ENCODE assay signal across 10 mouse cellular contexts in genomic region chr4:143248050-143248449, GRCm38 (mm10). TPM values are rescaled to one million over a fixed set of nuclear protein-coding genes. Genes with fewer than 3 reads are reported as not detected.
DNase-seq lines count a peak whose midpoint lies in the region; ATAC-seq and TF ChIP-seq lines count a peak whose summit lies in the region.
"Had no signal": no experiment of that assay in that cellular context is flagged by ENCODE, and none has a peak within 500 bp of the region (broad histone marks: within the 10 kb centered on the region; RNA-seq: fewer than 3 reads in every experiment).

No protein-coding gene starts in this region.

- DNase-seq in heart, postnatal 0 days (ENCODE audit: low spot score), result no peak
- no peak for DNase-seq in heart, adult 18-20 months
- DNase-seq in retina, embryonic 14.5 days (ENCODE audit: low spot score), result peak; percentile 28
- no peak for DNase-seq in retina, postnatal 1 day
- DNase-seq in thymus, postnatal 36 days, result peak; percentile 18 to 27
- no peak for DNase-seq in embryo, embryonic 9.5 days (ENCODE audit: extremely low spot score)
- DNase-seq in adrenal gland, adult 2 months, result no peak

- no peaks in the 10 kb centered on the region for H3K9me3 ChIP-seq in heart, postnatal 0 days (replicated peaks; ENCODE audit: control insufficient read depth, low read length)
- H3K9me3 ChIP-seq: embryonic facial prominence, embryonic 12.5 days had no signal

- no peak for TF ChIP-seq EP300 in heart, postnatal 0 days (IDR thresholded peaks at IDR 0.05; ENCODE audit: low read depth)

- no peak for ATAC-seq in heart, postnatal 0 days (ENCODE audit: insufficient read depth, low read depth)
- peak; percentile 75 for ATAC-seq in granulocyte monocyte progenitor cell, adult 5-6 weeks (replicated peaks; ENCODE audit: poor library complexity, severe bottlenecking)

- 78% methylated on average over 5 of the region's 5 CpGs for WGBS in heart, postnatal 0 days

- H3K4me3 ChIP-seq in heart, postnatal 0 days (ENCODE audit: low read depth, low read length), result no peak overlapping the region
- H3K4me3 ChIP-seq: embryonic facial prominence, embryonic 12.5 days; heart, embryonic 12.5 days had no signal

- H3K4me1 ChIP-seq in heart, postnatal 0 days (ENCODE audit: control insufficient read depth, insufficient read depth), result no peaks in the 10 kb centered on the region
- H3K4me1 ChIP-seq: embryonic facial prominence, embryonic 12.5 days had no signal

- no peaks in the 10 kb centered on the region for H3K36me3 ChIP-seq in heart, postnatal 0 days (replicated peaks; ENCODE audit: control insufficient read depth, insufficient read depth, low read length)
- H3K36me3 ChIP-seq: embryonic facial prominence, embryonic 12.5 days; heart, embryonic 12.5 days had no signal

- H3K27ac ChIP-seq in heart, postnatal 0 days (ENCODE audit: low read depth), result no peak overlapping the region
- H3K27ac ChIP-seq: embryonic facial prominence, embryonic 12.5 days had no signal

- peak; percentile 27; the same call in 1 of the 2 replicates for TF ChIP-seq CTCF in heart, postnatal 0 days (IDR thresholded peaks at IDR 0.05; ENCODE audit: low read depth)

- H3K9ac ChIP-seq in heart, postnatal 0 days (replicated peaks; ENCODE audit: low read depth, low read length), result no peak overlapping the region
- H3K9ac ChIP-seq: embryonic facial prominence, embryonic 12.5 days; heart, embryonic 12.5 days had no signal

- H3K27me3 ChIP-seq in heart, postnatal 0 days (ENCODE audit: control insufficient read depth, insufficient read depth, low read length), result no peaks in the 10 kb centered on the region
- H3K27me3 ChIP-seq: embryonic facial prominence, embryonic 12.5 days; heart, embryonic 12.5 days had no signal

- no peak overlapping the region for H3K4me2 ChIP-seq in heart, postnatal 0 days (ENCODE audit: low read depth, low read length)
- H3K4me2 ChIP-seq: embryonic facial prominence, embryonic 12.5 days; heart, embryonic 12.5 days had no signal

RNA-seq across cellular contexts. Expression of gene Prdm2, which starts 35.3 kb away (rescaled TPM):
- 5.5 and 5.7 TPM in 2 replicates for total RNA-seq in heart, postnatal 0 days (2014; rRNA removed; ENCODE audit: low replicate concordance)
- polyA plus RNA-seq in heart, postnatal 0 days (2015; fragmentation: Nextera tagmentation; extraction: Ambion mirVana), result 5.2 and 5.8 TPM in 2 replicates
- 10 to 100 TPM; 20.8 to 22.7 TPM for total RNA-seq in heart, adult 18-20 months (2021)
- total RNA-seq in granulocyte monocyte progenitor cell, adult 5-6 weeks (2014; fragmentation: Nextera tagmentation), result 20.5 and 27.8 TPM in 2 replicates
- 11.0 and 12.4 TPM in 2 replicates for total RNA-seq in granulocyte monocyte progenitor cell, adult 5-6 weeks (2017)
- total RNA-seq in adrenal gland, adult 2 months (2021), result 10 to 100 TPM; 22.3 to 38.7 TPM
- 5.6 and 9.4 TPM in 2 replicates for polyA plus RNA-seq in adrenal gland, adult 2 months (2012; rRNA removed)

RNA-seq across cellular contexts. Expression of gene Pdpn, which starts 51.3 kb away (rescaled TPM):
- total RNA-seq in heart, postnatal 0 days (2014; rRNA removed; ENCODE audit: low replicate concordance), result 6.8 and 12.4 TPM in 2 replicates
- 13.6 and 14.9 TPM in 2 replicates for polyA plus RNA-seq in heart, postnatal 0 days (2015; fragmentation: Nextera tagmentation; extraction: Ambion mirVana)
- 1 to 10 TPM; 4.5 to 7.9 TPM for total RNA-seq in heart, adult 18-20 months (2021)
- not detected in 2 replicates for total RNA-seq in granulocyte monocyte progenitor cell, adult 5-6 weeks (2014; fragmentation: Nextera tagmentation)
- not detected in 2 replicates for total RNA-seq in granulocyte monocyte progenitor cell, adult 5-6 weeks (2017)
- 1 to 10 TPM; 5.7 to 9.7 TPM for total RNA-seq in adrenal gland, adult 2 months (2021)
- 1.1 and 1.7 TPM in 2 replicates for polyA plus RNA-seq in adrenal gland, adult 2 months (2012; rRNA removed)

Comparison
In these comparisons a context has a peak if more than half of its experiments do, and no peak if none do; other contexts are left out.
1. DNase-seq: peak in retina, embryonic 14.5 days (single experiment) and thymus, postnatal 36 days (2 of 2); none in heart, postnatal 0 days (single experiment), heart, adult 18-20 months (0 of 2), retina, postnatal 1 day (single experiment), embryo, embryonic 9.5 days (single experiment) and adrenal gland, adult 2 months (single experiment).